Mouse (Mus musculus) c-Kit-positive CD71-positive TER-119-positive erythroid progenitor cells, embryonic 14.5 days (primary cell): ENCODE measurements around the gene Rnaset2b.
"Not testable (repeated sequence)": the region's sequence is repeated elsewhere in the genome, so short reads cannot be mapped to it uniquely, and the experiment has no call there.

ENCODE experiments used
- DNase-seq: peaks from one replicate; pipeline ENCODE4 v3.0.0-alpha.2; 2013; ENCODE audit warnings: low spot score

Gene Rnaset2b

DNA sequence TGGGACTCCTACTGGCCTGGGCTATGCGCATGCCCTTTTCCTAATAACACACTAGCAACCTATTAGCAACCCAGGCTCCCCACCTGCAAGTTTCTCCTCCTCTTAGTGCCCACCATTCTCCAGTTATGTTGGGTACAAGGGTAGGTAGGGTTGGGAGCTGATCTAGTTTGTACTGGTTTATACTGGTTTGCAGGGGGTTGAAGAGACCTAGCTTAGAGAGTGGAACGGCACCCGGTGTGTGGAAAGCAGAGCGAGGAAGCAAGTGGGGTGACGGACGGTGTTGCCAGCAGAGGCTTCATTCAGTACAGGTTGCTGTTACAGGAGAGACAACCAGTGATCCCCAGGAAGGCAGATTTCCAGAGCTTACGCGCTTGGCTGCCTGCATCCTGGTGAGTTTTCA lies at the start of gene Rnaset2b:
TSS of gene Rnaset2b (plus strand) at position 301 of the 400 bp plus-strand sequence.
- DNase-seq, result not testable (repeated sequence)

DNA sequence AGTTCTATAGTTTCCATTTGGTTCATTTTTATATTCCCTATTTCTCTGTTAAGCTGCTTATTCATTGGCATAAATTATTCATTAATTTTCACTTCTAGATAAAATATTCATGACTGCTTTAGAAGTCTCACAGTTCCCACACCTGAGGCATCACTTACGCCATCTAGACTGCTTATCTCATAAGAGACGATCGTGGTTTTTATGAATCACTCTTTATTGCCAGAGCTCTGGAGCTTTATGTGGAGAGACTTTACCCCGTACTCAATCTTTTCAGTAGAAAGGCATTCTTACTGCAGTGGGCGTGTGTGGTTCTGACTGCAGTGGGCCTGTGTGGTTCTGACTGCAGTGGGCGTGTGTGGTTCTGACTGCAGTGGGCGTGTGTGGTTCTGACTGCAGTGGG lies 38.8 kb upstream of the Rnaset2b start:
- DNase-seq, result not testable (repeated sequence)

DNA sequence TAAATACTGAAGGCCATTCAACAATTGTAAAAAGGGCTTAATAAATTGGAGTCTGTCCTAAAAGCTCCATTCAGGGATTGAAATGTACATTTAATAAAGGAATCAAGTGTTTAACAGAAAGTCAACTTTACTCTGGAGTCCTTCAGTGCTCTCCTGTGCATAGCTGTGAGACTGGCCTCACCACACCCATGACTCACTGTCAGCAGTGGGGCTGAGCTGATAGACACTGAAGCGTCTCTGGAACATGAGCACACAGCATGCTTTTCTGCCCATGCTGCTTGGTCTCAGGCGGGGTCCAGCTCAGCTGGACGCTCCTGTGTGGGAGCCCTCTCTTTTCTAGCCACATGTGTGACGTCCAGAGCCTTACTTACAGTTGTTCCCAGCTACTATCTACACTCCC lies 27.9 kb upstream of the Rnaset2b start:
- DNase-seq, result not testable (repeated sequence)

DNA sequence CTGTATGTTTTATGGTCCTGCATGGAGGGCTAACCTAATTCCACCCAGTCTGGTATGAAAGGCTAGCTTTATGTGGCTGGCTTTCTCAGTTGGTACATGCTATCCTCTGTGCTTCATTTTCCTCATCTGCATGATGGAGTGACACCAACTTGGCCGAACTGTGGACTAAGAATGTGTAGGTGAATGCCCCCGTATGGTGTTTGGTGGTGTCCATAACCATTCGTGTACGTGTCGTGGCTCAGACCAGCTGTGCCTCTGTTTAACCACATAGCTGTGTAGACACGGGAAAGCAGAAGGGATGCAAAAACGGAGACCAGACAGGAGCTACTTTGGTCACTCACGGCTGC lies 22.8 kb upstream of the Rnaset2b start:
- not testable (repeated sequence) for DNase-seq

DNA sequence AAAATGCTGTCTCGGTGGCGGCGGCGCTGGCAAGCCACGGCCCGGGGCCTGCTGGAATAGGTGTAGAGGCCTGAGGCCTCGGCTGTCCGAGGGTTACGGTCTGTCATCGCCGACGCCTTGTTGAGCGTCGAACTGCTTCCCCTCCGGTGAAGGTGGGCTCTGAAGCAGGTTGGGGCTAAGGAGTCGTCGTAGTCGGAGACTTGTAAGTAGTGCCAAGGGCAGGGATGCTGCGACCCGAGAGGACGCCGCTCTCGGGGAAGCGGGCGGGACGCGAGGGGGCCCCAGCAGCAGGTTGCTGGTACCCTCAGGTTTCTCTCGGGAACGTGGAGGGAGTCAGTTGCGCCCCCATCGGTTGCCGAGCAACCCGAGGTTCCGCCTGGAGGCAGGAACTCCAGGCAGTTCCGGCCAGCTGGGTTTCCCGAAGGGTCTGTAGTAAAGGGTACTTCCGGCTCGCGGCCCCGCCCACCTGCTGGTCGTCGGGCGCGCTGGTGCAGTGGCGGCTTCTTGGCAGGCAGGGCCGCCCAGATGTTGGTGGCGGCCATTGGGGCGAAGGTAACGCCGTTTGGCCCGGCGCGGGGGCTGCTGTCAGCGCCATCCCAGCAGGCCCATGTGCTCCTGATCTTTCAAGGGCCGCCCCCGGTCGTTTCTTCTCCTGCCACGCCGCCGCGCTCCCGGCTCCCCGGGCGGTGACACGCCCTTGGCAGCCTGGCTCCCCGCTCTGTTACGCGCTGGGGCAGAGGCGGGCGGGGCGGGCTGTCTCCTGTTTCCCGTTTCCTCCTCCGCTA lies 22.3 kb upstream of the Rnaset2b start, which contains the start of gene Rsph3b:
TSS of gene Rsph3b (minus strand) at position 699 of the 785 bp plus-strand sequence.
- peak; percentile 47 for DNase-seq

DNA sequence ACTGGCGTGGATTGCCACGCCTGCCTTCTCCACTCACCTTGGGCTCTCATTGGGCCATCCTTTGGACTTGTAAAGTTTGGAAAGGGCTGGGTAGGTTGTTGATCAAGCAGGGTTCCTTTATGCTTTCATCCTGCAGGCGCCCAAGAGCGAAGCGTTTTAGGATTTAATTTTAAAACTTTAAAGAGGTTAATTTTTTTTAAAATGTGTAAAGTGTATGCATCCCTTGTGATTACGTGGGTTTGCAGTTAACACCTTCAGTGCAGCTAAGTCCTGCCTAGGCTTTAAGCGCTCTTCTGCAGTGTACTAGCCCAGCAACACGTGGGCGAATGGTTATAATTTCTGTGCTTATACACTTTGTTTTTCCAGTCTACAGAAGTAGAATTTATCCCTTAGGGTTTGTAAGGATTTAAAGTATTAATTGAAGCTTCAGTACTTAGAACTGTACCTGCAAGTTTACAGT lies 21.6 kb upstream of the Rnaset2b start:
- DNase-seq, result not testable (repeated sequence)

DNA sequence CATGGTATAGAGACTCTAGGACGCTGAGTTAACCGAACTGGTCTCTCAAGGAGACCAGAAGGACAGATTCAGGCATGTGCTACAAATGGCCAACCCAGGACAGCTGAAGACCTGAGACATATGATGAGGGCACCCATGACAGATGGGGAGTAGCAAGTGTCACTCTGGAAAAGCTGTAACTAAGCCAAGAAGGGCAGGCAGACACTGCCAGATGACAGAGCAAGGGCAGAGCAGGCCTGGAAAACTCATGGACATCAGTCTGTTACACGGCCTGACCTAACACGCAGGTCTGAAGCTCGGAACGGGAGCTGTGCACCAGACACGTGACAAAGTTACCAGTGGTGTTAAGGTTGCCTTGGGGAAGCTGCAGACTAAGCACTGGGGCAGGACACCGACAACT lies 11.6 kb upstream of the Rnaset2b start:
- not testable (repeated sequence) for DNase-seq

DNA sequence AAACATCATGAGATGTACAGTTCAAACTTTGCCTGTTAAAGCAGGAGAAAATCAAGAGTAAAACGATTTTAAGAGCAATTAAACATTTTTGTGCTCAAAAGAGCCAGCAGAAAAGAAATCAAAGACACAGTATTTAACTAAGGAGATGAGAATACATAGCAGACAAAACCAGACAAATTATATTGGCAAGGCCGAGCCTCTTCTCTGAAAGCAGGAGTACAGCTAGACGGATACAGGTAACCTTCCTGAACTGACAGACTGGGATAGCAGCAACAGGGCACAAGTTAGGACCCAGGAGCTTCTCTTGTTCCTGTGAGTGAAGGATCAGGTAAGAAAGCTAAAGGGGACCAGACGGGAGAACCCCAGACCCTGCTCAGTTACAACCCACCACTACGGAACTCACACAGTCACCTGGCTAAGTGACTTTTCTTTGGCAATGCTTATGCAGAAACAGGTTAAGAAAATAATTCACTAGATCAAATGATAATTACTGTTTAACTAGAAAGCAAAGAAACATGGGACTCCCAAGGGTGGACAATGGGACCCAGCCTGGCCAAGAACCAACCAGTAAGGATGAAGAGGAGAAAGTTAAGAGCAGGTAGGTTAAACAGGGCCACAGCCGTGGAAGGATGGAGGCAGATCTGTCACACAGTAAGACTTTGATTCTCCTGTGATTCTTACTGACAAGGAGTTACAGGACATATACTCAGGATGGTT lies 10.7 kb upstream of the Rnaset2b start:
- not testable (repeated sequence) for DNase-seq

DNA sequence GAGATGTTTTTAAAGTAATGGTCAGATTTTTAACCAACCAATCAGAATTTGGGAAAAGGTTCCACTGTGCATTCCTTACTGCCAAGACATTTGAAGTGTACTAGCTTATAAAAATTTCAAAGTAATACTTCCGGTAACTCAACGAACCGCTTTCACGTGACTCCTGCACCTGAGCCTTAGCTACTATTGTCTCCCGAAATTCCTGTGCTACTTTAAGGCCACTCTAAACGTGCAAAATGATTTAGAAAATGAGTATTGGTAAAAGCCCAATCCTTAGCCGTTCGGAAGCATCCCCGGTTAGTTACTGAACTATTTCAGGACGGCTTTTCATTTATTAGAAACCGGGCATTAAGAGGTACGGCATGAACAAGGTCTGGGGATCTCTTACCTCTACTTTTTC lies 10.1 kb upstream of the Rnaset2b start:
- not testable (repeated sequence) for DNase-seq

DNA sequence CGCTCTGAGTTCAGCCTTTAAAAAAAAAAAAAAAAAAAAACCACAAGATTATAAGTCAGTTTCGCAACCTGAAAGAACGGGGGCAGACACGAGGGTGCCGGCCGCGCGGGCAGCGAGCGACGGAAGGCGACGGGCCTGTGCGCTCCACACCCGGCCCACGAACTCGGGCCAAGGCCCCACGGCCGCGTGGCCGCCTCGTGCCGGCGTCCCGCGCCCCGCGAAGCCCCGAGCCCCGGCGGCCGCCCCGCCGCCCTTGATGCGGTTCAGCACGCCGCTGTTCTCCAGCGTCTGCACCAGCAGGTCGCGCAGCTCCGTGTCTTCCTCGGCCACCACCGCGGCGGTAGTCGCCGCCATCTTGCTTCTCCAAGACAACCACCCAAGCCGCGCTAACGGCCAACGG lies 9.7 kb upstream of the Rnaset2b start, which contains the start of gene Tagap1:
TSS of gene Tagap1 (minus strand) at position 381 of the 400 bp plus-strand sequence.
- not testable (repeated sequence) for DNase-seq

DNA sequence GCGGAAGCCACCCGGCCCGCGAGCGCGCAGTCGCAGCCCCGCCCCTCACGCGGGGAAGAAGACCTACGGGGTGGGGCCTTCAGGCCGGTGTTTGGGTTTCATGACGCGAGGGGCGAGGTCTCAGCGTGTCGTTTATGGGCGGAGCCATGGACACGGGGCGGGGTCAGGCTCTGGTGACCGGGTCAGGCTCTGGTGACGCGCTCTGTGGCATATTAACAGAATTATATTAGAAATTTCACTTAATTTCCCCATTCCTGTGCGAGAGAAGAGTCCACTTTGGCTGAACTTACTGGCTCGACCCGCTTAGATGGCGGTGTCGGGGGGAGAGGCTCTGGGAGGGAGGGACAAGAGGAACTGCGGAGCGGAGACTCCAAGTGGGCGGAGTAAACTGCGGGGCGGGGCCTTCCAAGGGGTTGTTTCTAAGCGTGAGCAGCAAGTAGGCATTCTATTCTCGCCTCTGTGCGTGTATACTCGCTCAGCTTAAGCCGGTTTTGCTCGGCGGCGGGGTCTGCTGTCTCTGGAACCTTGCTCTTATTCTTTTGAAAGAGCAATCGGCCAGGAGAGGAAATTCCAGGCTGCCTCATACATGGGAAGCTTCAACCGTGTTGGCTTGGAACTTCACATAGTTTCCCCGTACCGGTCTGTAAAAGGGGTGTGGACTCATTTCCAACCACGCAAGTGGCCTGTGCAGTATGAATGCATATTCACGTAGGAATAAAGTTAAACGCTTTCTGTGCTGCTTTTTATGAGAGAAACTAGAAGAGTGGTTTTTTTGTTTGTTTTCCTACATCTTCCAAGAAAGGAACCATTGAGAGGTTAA lies 9.0 kb upstream of the Rnaset2b start:
- DNase-seq, result not testable (repeated sequence)

DNA sequence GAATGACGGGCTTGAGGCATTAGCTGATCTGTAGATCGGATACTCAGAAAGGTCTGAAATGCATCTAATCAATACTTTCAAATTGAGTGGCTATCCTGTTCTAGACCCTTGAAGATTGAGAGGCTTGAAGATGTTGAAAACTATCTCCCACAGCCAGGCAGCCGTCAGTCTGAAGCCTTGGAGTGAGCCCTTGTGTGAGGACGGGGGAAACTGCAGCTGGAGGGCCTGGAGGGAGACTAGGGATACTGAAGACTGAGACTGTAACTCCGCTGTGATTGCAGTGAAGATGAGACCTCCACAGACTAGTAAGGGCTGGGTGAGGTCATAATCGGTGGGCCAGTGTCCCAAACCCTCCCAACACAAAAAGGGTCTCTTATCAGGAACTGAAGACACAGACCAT lies 8.1 kb upstream of the Rnaset2b start:
- not testable (repeated sequence) for DNase-seq

DNA sequence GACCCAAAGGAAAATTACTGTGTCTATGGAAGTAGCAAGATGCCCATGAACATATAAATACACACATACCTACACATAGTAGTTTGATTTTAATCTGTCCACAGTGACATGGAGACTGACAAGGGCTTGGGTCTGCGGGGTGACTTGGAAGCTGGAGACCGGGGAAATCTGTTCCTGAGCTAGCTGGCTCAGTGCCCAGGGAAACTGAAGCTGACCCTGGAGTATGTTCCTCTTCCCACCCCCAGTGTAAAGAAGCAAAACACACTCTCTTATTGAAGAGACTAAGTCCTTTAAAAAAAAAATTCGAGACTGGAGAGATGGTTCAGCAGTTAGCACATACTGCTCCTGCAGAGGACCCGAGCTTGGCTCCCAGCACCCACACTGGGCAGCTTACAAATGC lies 7.5 kb upstream of the Rnaset2b start:
- not testable (repeated sequence) for DNase-seq

DNA sequence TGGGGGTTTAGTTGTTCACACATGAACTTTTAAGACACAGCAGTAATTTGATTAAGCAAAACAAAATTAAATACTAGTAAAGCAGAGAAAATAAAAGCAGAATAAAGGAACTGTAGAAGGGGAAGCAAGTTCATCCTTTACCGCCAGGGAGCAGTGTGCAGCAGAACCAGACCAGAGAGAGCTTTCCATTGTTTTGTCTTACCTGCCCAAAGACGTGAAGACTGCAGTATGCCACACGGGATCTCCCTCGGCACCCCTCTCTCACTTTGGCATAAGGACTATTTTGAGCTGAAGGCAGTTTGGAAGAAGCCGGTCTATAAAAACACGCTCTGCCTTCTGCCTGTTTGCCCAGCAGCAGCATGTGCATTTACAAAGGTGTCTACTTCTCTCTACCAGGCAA lies 5.1 kb upstream of the Rnaset2b start:
- DNase-seq, result not testable (repeated sequence)

DNA sequence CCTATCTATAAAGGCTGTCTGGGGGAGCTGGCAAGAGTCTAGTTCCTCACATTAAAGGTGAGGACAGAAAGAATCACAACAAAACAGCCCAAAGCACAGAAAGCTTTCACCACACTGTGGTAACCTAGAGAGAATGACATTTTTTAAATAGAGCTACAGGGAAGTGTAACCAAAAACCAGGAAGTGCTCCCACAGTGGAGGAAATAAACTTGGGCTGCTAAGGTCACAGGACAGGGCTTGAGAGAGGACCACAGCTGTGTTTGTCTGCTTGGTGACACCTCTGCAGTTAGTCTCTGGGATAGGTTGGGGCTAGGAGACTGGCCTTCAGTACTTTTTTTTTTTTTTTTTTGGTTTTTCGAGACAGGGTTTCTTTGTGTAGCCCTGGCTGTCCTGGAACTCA lies 2.8 kb upstream of the Rnaset2b start:
- not testable (repeated sequence) for DNase-seq

DNA sequence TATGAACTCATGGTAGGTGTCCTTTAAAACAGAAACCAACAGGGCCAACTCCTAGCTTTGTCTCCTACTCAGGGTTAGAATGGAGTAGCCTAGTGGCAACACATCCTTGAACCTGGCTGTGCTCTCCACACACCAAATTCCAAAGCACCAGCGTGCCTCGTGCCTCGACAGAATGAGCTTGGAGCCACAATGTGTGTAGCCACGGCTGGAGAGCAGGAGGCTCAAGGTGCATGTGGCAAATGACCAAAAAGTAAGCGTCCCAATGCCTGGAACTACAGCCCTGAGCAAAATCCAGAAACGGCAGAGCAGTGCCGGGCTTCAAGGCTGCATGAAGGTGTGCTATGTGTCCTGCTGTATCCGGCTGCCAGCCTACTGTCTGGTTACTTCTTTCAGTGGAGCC lies 804 bp downstream of the Rnaset2b start:
- DNase-seq, result not testable (repeated sequence)

DNA sequence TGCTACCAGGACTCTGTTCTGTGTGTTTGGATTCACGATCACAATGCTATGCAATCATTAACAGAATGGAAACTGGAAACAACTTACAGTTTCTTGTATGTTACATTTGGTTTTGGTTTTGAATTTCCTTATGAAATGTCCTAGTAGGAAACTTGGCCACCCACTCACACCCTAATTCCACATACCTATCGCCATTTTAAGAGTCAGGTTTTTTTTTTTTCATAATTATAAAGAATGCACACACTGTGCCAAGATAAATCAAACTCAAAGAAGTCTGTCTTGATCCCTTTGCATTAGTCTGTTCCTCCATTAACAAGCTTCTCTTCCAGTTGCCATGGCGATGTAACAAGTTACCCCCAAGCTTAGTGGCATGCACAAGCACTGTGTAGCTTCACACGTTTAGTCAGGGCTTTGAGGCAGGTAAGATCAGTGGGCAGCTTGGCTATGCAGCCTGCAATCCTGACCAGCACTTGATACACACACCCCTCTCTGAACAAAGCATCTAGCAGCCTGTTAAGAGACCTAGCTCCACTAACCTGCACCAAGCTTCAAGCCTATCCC lies 2.5 kb downstream of the Rnaset2b start:
- not testable (repeated sequence) for DNase-seq

DNA sequence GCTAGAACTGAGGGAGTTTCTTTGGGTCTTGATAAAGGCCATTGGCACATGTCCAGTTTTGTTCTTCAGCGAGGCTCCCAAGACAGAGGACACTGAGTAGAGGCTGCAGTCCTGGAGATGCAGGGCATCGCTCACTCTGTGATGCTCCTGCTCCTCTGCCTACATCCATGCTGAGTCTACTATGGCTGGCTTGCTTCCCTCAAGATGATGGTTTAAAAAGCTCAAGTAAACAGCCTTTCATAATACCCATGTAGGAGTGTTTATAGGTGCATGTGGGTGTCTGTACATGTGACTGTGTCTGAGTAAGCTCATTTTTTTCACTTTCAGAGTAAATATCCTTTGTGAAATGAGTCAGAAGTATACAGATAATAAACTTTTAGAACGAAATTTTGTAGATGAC lies 4.6 kb downstream of the Rnaset2b start:
- DNase-seq, result not testable (repeated sequence)

DNA sequence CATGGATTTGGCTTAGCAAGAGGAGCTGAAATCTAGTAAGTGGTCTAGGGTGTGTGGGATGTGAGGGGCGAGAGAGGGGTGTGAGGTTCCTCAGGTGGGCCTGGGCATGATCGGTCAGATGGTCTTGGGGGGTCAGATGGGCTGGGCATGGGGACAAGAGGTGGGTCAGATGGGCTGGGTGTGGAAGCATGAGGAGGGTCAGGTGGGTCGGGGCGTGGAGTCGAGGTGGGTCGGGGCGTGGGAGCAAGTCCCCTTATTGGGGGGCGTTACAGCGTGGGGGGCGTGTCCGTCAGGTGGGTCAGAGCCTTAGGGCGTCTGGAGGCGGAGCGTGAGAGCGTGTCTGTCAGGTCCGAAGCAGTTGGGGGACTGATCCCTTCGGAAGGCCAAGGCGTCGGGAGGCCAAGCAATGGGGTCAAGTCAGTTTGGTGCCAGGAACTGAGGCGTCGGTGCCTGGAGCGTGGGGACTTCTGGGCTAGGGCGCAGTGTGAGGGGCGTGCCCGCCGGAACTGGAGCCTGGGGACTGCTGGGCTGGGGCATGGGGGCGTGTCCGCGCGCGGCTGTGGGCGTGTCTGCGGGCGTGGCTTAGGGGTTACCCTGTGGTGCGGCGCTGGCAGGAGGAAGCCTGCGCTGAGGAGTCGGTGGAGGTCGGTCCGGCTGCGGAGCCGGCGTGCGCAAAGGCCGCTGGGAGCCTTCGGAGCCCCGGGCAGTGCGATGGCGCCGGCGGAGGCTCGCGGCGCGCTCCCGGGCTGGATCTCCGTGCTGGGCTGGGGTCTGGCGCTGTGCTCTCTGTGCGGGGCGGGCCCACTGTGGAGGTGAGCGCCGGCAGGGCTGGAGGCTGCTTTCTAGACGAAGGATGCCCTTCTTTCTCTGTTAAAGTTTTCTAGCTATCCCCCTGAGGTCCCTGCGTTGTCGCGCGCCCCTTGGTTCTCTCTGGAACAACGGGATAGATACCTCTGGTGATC lies 8.1 kb downstream of the Rnaset2b start, which contains the start of gene Gm49721:
TSS of gene Gm49721 (plus strand) at position 618 of the 962 bp plus-strand sequence.
- DNase-seq, result peak; percentile 6

DNA sequence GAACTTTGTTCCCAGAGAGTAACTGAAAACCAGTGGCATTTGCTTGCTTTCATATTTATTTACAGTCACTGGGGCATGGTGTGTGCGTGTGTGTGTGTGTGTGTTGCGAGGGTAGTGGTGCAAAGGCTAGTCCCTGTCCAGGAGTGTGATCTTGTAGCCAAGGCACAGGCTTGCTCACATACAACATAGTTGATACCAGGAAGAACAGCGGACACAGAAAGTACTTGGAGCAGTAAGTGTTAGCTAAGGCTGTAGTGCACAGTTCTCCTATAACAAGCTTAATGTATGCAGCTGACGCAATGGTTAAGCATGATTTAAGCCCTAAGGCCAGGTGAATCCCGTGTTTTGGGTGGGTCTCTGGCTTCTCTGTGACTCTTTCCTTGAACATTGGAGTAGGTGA lies 8.9 kb downstream of the Rnaset2b start:
- not testable (repeated sequence) for DNase-seq
